ENCODE assay signal across 31 mouse cellular contexts in genomic region chr19:21043958-21044357, GRCm38 (mm10).
"Had no signal": no experiment of that assay in that cellular context is flagged by ENCODE, and none has a peak within 500 bp of the region (broad histone marks: within the 10 kb centered on the region; RNA-seq: fewer than 3 reads in every experiment).

No protein-coding gene starts in this region.

- H3K4me3 ChIP-seq: limb, embryonic 10.5 days; limb, embryonic 12.5 days; limb, embryonic 13.5 days; limb, embryonic 15.5 days; liver, embryonic 12.5 days; liver, embryonic 13.5 days; liver, embryonic 15.5 days; lung, embryonic 15.5 days; megakaryocyte, embryonic 14.5 days; midbrain, embryonic 10.5 days; midbrain, embryonic 12.5 days; midbrain, embryonic 13.5 days; midbrain, embryonic 15.5 days; myocyte had no signal

- H3K9ac ChIP-seq: limb, embryonic 12.5 days; limb, embryonic 13.5 days; limb, embryonic 15.5 days; liver, embryonic 12.5 days; liver, embryonic 13.5 days; liver, embryonic 14.5 days; liver, embryonic 15.5 days; liver, postnatal 0 days; lung, embryonic 14.5 days; lung, embryonic 15.5 days; midbrain, embryonic 12.5 days; midbrain, embryonic 13.5 days; midbrain, embryonic 15.5 days had no signal

- H3K4me1 ChIP-seq: limb, embryonic 10.5 days; limb, embryonic 12.5 days; limb, embryonic 13.5 days; limb, embryonic 15.5 days; liver, embryonic 12.5 days; liver, embryonic 13.5 days; liver, embryonic 15.5 days; lung, embryonic 15.5 days; midbrain, embryonic 12.5 days had no signal

- H3K4me2 ChIP-seq: limb, embryonic 12.5 days; limb, embryonic 13.5 days; limb, embryonic 15.5 days; liver, embryonic 11.5 days; liver, embryonic 12.5 days; liver, embryonic 13.5 days; liver, embryonic 15.5 days; lung, embryonic 14.5 days; lung, embryonic 15.5 days; midbrain, embryonic 11.5 days; midbrain, embryonic 12.5 days; midbrain, embryonic 13.5 days; midbrain, embryonic 15.5 days had no signal

- H3K9me3 ChIP-seq: limb, embryonic 10.5 days; limb, embryonic 15.5 days; liver, embryonic 12.5 days; liver, embryonic 13.5 days; liver, embryonic 15.5 days; lung, embryonic 15.5 days; megakaryocyte, embryonic 14.5 days; midbrain, embryonic 12.5 days; midbrain, embryonic 13.5 days; midbrain, embryonic 15.5 days had no signal

- H3K27me3 ChIP-seq: limb, embryonic 12.5 days; limb, embryonic 13.5 days; limb, embryonic 15.5 days; liver, embryonic 12.5 days; liver, embryonic 13.5 days; liver, embryonic 15.5 days; lung, embryonic 15.5 days; megakaryocyte, embryonic 14.5 days; midbrain, embryonic 12.5 days; midbrain, embryonic 13.5 days; midbrain, embryonic 15.5 days had no signal

- H3K36me3 ChIP-seq: limb, embryonic 10.5 days; limb, embryonic 12.5 days; limb, embryonic 13.5 days; limb, embryonic 15.5 days; liver, embryonic 12.5 days; liver, embryonic 13.5 days; liver, embryonic 15.5 days; lung, embryonic 15.5 days; midbrain, embryonic 10.5 days; midbrain, embryonic 12.5 days; midbrain, embryonic 13.5 days; midbrain, embryonic 15.5 days had no signal

- ATAC-seq: liver, embryonic 12.5 days; liver, postnatal 0 days; lung, postnatal 0 days; midbrain, embryonic 13.5 days; midbrain, embryonic 15.5 days; midbrain, embryonic 16.5 days had no signal

- DNase-seq: left cerebral cortex, postnatal 4 days; liver; liver, embryonic 13.5 days; liver, postnatal 0 days; lung, adult 18-20 months; lung, adult 2 months; lung, embryonic 14.5 days; lung, postnatal 10 days; lung, postnatal 14 days; lung, postnatal 36 days; lung, postnatal 4 days; midbrain, embryonic 14.5 days had no signal

- H3K27ac ChIP-seq: limb, embryonic 10.5 days; limb, embryonic 12.5 days; limb, embryonic 13.5 days; limb, embryonic 15.5 days; liver, embryonic 12.5 days; liver, embryonic 13.5 days; liver, embryonic 14.5 days; liver, embryonic 15.5 days; lung, embryonic 15.5 days; macrophage; midbrain, embryonic 10.5 days; midbrain, embryonic 12.5 days; midbrain, embryonic 13.5 days; midbrain, embryonic 15.5 days had no signal
